Mouse (Mus musculus) heart, adult 9 months (tissue): ENCODE data around the gene Rps5.
"Not testable (repeated sequence)": the region's sequence is repeated elsewhere in the genome, so short reads cannot be mapped to it uniquely, and the experiment has no call there.

Source experiments
- DNase-seq, 2 experiments: peaks; one replicate each; pipeline ENCODE4 v3.0.0; 2022; ENCODE audit warnings: low spot score in 2 of 2

Rps5 gene

DNA sequence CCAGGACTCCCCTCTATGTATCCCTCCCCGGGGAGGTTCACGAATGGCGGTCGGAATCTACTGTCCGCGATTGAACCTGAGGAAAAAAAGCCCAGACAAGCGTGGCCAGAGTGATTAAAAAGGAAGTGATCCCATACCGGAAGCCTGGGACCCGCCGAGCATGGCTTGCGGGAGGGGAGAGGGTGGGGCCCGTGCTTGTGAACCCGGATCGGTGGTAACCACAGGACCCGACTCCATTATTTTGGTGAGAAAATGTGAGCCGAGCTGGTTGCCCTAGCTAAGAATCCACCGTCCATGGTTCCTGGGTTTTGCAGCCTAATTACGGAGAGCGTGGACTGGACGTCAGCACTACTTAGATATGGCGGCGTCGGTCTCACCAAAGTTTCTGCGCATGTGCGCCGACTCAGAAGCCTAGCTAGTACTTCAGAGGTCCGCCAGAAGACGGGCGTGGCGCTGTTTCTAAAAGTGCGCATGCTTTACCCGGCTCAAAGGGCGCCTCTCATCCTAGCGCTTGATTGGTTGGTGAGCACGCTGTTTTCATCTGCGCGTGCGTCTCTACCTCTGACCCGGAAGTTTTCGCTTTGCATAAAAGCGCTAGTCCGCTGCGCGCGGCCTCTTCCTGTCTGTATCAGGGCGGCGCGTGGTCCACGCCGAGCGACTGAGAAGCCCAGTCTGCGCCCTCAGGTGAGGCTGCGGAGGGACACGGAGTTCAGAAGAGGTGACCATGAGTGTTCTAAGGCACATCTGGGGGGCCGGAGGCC is at the start of gene Rps5:
Rps5 (plus strand) TSS at position 586 of the 761 bp plus-strand sequence.
- peak; percentile 99 for DNase-seq

DNA sequence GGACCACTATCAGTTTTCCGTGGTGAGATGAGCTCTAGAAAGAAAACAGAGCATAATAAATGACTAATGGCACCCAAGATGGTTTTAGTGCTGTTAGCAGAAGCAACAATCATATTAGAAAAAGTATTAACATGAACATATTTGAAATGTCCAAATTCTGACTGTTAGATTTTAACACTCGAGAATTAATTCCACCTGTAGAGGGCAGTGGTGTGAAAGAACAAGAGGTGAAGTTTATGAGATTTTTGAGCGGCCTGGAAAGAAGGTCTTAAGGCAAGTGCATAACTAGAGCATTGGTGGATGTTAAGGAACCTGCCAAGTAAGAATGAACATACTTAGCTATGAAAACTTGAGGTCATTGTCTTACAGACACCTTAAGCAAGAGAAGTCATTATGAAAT is 47.8 kb upstream of the Rps5 start:
- DNase-seq: no peak

DNA sequence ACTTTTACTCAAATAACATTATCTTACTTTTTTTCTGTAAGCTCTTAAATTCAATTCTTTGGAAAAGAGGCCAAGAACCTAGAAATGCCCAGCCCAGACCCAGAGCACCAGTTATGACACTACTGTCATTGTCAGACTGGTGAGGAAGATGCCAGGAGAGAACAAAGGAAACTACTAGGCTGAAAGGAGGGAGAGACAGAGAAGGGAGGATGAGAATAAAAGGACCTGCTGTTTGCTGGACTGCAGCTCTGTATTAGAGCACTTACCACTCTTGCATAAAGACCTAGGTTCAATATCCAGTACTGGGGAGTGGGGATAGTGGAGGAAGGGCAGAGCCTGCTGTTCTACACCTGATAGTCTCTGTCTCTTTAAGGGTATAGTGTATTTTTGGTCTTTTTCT is 42.1 kb upstream of the Rps5 start:
- no peak for DNase-seq

DNA sequence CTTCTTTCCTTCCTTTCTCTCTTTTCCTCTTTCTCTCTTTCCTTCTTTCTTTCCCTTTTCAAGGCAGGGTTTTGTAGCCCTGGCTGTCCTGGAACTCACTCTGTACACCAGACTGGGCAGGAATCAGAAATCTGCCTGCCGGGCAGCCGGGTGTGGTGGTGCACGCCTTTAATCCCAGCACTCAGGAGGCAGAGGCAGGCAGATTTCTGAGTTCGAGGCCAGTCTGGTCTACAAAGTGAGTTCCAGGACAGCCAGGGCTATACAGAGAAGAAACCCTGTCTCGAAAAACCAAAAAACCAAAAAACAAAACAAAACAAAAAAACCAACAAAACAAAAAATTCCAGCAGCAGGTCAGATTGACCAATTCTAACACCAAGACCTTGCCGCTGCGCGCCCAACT is 41.6 kb upstream of the Rps5 start:
- DNase-seq: not testable (repeated sequence)

DNA sequence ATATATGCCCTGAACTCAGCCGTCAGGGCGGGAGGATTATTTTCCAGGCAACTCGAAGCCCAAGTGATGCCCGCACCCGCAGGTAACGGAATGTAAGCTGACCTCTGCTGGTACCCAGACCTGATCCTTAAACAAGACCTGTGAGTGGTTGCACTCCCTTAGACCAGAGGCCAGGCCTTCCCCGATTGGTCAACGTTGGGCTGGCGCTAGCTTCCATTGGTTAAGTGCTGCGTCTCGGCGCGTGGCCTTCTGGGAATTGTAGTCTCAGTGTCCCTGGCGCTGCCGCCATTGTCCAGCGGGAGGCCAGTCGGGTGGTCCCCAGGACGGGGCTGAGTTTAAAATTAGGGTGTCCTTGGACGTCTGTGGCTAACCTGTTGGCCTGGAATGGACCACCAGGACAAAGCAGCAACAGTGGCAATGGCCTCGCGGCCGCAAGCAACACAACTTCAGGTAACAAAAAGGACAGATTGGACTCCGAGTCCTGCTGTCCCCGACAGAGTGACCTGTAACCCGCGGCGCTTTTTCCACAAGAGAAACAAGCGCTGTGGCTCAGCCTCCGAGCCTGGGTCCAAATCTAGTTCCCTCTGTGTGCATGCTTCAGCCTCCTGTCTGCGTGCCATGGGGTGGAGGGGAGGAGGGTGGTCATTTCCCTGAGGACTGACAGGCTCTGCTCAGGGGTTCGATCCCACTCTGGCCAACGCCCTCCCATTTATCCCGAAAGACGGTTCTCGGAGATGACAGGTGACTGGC is 41.0 kb upstream of the Rps5 start, which contains the start of gene Zfp128:
Zfp128 (plus strand) TSS at position 267 of the 750 bp plus-strand sequence.
- DNase-seq: peak; percentile 95

DNA sequence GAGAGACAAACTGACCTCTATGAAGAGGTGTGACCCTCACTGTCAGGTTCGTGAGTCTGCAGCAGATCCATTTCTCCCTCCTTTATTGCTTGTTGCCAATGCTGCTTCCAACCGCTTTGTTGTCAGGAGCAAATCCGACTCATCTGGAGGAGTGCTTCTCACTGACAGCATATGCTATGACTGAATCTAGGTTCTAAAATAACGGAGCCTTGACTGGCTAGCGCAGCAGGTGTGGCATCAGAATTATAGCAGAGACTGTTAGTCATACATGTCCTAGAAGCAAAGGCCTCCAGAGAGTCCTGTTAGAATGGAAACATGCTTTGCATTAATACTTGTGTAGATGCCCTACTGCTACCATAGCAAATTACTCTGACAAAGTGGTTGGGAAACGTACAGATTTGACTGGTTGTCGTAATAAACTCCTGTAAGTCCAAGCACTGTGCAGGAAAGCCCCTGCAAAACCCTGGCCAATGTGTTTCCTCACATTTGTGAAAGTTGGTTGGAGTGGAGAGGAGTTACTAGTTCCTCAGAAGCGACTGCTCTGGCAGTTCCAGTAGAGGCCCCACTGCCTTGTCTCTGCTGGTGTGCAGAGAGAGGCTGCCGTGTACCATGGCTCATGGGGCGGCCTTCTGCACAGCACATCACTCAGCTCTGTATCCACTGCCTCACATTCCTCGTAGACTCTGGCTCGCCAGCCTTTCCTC is 35.4 kb upstream of the Rps5 start:
- DNase-seq: no peak

DNA sequence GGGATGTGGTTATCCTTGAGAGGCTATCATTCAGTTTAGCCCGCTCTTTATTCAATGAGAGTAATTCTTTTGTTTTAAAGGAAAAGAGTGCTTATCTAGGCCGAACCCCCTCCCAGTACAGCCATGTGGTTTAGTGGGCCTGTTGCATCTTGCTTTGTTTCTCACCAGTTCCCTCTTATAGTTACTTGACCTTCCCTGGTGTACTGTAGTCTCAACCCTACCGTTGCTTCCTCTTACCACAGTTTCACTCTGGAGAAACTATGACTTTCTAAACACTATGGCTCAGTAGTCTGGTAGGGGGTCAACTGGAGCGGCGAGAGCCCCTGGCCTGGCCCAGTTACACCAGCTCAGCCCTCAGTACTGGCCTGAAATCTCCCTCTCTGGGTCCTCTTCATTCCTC is 34.5 kb upstream of the Rps5 start:
- no peak for DNase-seq

DNA sequence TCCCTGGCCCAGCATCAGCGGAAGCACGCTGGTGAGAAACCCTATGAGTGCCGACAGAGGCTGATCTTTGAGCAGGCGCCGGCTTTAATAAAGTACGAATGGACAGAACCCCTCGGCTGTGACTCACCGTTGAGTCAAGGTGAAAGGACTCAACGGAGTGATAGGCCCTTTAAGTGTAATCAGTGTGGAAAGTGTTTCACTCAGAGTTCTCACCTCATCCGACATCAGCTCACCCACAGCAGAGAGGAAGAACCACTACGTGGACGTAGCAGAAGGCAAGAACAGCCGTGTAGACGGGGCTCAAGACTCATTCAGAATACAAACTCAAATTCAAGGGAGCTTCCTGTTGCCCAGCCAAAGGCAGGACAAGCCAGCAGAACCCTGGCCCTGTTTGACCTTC is 31.2 kb upstream of the Rps5 start:
- DNase-seq: no peak

DNA sequence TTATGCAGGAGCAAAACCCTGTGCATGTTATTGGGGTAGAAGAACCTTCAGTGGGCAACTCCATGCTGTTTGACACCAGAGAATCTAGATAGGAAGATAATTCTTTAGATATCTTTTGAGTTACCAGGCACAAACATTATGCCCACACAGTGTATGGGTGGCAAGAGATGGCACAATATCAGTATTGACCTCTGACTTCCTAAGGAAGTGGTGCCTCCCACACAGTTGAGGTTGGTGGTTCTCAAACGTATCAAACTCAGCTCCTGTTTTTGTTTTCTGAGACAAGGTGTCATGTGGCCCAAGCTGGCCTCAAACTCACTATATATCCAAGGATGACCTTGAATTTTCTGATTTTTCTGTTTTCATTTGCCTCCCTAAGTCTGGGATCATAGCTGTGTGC is 30.8 kb upstream of the Rps5 start:
- no peak for DNase-seq

DNA sequence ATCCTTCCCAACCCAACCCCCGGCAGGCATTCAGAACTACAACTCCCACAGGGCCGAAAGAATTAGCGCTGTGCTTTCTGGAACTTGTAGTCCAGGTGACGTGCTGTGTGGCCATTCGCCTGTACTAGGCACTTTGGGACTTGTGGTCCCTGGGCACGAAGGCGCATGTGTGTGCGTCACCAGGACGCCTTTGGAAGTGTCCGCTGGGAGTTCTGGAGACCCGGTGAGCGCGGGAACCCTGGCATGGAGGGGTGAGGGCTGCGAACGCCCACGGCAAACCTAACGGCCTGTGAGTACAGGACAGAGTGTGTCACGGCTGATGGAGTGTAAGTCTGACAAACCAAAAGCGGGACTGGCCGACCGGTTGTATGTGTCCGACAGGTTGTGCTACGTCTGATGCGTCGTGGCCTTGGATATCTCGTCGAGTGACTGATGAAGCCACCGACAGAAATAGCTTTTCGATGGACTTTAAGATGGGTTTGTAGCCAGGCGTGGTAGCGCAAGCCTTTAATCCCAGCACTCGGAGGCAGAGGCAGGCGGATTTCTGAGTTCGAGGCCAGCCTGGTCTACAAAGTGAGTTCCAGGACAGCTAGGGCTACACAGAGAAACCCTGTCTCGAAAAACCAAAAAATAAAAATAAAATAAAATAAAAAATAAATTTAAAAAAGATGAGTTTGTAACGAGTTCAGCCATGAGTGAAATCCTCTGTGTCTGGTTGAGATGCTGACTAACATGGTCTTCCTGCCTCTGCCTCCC is 24.3 kb upstream of the Rps5 start, which contains the start of gene Zscan22:
Zscan22 (plus strand) TSS at position 161 of the 756 bp plus-strand sequence.
- DNase-seq: peak; percentile 94 to 95

DNA sequence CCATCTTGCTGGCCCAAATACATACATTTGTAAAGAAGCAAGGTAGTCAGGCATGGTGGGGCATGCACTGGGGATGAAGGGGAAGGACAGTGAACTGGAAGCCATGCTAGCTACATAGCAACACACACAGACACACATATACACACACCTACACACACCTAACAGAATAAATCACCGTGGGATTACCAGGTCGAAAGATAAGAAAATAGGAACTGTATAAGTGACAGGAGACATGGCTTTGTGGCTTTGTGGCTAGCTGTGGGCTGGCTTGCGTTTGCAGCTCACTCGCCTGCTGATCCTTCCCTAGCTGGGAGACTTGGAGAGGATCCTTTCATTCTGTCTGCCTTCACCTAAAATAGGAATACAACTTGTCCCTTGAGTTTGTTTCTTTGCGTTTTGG is 20.6 kb upstream of the Rps5 start:
- no peak for DNase-seq

DNA sequence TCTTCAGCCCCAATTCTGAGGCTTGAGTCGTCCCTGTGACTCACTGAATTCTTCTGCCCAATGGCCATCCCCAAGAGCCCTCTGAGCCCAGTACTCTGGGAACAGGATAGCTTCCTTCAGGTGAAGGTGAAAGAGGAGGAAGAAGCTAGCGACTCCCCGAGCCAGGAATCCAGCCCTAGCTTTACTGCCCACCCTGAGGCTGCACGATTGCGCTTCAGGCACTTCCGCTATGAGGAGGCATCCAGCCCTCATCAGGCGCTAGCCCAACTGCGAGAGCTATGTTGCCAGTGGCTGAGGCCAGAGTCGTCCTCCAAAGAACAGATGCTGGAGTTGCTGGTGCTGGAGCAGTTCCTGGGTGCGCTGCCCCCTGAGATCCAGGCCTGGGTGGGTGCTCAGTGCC is 18.5 kb upstream of the Rps5 start:
- no peak for DNase-seq

DNA sequence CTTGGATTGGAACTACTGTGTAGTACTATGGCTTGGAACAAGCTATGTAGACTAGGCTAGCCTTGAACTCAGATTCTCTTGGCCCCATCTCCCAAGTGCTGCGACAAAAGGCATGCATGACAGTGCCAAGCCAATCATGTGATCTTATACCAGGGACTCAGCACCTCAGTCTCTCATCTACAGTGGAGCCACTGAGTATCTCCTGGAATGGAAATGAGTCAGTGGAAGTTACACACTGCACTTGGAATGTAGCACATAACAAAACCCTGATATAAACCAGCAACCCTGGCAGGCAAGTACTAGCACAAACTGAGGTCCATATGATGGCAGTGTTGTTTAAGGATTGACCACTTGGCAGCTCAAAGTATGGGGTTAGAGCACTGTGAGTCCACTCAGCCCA is 16.9 kb upstream of the Rps5 start:
- no peak for DNase-seq

DNA sequence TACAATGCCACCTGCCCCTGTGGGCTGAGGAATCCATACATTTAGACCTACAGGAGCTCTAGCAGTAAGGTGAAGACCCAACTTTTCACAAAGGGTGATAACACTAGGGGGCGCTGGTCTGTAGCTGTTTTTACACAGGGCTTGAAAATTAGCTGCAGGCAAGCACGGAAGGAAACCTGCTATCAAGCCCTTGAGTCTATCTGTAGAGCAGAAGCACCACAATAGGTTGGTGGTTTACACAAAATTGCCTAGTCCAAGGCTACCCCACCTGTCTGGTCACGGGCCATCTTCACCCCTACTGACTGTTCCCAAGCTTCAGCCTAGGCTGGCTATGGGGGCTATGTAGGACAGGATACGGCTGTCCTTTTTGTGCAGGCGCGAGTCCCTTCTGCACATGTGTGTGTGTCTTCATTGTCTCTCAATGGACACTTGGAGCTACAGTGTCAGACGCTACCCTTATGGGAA is 12.6 kb upstream of the Rps5 start:
- peak; percentile 50 to 83 for DNase-seq

DNA sequence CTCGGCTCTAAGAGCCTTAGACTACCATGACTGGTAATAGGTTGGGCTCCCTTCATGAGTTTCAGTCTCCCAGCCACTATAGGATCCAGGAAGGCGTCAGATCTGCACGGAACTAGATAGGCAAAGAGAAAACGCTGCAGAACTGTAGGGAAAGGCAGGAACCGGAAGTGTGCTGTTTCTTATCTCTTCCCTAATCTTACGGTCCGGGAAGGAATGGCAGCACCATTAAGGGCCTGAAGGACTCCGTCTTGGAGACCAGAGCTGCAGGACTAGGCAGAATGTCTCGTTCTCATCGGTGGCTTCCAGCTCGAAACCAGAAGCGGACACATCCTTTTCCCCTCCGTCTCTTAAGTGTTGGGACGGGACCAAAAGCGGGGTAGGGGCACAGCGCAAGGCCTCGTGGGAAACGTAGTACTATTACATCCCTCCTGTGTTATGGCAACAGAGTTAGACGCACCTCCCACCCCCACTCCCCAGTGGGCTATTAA is 11.9 kb upstream of the Rps5 start:
- peak; percentile 55 to 59 for DNase-seq

DNA sequence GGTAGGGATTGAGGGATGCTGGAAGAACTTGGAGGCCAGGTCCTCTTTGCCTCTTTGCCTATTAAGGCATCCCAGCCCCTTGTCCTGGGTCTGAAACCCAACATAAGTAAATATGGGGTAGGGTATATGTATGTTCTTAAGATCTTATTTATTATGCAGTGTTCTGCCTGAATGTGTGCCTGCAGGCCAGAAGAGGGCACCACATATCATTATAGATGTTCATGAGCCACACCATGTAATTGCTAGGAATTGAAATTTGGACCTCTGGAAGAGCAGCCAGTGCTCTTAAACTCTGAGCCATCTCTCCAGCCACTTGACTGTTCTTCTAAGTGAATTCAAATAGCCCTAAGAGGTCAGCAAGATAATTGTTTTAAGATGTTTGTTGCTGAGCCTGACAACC is 8.5 kb upstream of the Rps5 start:
- DNase-seq: no peak

DNA sequence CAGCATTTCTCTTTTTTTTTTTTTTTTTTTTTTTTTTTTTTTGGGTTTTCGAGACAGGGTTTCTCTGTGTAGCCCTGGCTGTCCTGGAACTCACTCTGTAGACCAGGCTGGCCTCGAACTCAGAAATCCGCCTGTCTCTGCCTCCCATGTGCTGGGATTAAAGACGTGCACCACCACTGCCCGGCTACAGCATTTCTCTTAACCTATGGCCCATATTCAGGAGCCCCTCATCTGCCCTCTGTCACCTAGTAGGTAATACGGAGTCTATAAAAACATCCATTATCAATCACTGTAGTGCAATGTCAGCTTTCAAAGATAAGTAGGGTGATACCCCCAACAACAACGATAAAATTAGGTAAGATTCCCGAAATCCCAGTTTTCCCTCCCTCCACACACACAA is 1.6 kb upstream of the Rps5 start:
- DNase-seq: not testable (repeated sequence)

DNA sequence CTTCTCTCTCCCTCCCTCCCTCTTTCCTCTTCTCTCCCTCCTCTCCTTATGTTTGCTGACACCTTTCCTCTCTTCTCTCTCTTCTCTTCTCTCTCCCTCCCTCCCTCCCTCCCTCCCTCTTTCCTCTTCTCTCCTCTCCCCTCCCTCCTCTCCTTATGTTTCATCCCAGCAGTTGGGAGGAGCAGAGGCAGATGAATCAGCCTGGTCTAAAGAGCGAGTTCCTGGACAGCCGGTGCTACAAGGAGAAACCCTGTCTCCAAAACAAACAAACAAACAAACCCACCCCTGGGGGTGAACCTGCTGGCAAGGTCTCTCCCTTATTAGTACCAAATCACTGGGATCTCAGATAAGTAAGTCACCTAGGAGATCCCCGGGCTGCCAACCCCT is 779 bp upstream of the Rps5 start:
- DNase-seq: no peak

DNA sequence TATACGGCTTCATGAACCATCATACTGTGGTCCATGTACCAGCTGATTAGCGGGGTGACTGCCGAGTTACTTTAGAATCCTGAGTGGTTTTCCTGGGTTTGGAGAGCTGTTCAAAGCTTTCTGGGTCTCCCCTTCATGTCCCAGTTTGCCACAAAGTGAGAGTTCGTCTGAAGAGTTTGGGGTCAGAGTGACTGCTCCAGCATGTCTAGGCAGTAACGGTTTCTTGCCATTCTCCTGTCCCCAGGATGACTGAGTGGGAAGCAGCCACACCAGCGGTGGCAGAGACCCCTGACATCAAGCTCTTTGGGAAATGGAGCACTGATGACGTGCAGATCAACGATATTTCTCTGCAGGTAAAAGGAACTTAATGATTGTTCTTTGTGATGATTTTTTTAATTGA is 639 bp downstream of the Rps5 start:
- DNase-seq: no peak

DNA sequence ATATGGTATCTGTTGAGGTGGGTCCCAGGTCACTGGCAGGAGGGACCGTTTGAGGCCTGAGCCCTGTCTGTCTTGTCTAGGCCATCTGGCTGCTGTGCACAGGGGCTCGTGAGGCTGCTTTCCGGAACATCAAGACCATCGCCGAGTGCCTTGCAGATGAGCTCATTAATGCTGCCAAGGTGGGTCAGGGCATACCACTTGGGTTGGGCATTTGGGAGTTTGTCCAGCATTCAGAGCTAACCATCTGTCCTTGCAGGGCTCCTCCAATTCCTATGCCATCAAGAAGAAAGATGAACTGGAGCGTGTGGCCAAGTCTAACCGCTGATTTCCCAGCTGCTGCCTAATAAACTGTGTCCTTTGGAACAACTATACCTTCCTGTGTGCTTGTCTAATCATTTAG is 4.2 kb downstream of the Rps5 start:
- DNase-seq: no peak

DNA sequence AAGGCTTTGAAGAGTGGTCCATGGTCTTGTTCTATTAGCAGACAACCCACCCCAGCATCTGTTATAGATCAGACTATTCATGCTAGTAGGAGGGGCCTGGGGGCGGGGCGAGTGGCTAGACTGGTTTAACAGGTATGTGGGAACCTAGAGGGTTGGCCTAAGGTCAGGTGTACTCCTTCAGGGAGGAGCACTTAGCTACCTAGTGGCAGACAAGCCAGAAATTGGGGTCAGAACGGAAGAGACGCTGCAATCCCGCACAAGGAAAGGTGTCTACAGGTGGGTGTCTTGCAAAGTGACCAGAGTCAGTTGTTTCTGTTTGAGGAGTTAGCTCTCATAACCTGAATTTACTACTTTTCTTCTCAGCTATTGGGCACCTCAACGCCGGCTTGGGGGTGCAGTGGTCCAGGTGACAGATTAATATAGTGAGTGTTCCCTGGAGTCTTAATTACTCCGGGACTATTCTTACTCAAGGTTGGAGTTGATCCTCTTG is 5.1 kb downstream of the Rps5 start, which contains the start of gene Rnf225:
Rnf225 (plus strand) TSS at position 226 of the 490 bp plus-strand sequence.
- DNase-seq: no peak
